Mouse (Mus musculus): ENCODE data around the gene Ctsl.

- TF ChIP-seq CTCF (conservative IDR thresholded peaks at IDR 0.05; ENCODE audit: low read length) (no peak), POU5F1 (IDR thresholded peaks at IDR 0.05; ENCODE audit: borderline replicate concordance, low read length) (no peak), NANOG (IDR thresholded peaks at IDR 0.05; ENCODE audit: borderline replicate concordance, low read length) (no peak)
These were observed 27.4 kb upstream of the Ctsl start for GRCm38 (mm10) chr13:64398065-64398464.

Measured in E14TG2a.4 (cell line).